Mouse (Mus musculus) mammary gland, adult 2 months (tissue): ENCODE data around the gene Esm1. TPM values are rescaled to one million over a fixed set of nuclear protein-coding genes. Genes with fewer than 3 reads are reported as not detected.

Experiments
- polyA plus RNA-seq: library from polyadenylated mRNA; depleted of rRNA; stranded (reverse); fragments of >200 nt; gene quantifications from 2 replicates; pipeline ENCODE4 v1.2.3, GENCODE M21; 2012; ENCODE audit warnings: low replicate concordance; rRNA removed

Esm1 gene
- polyA plus RNA-seq, result 0.69 and 1.5 TPM in 2 replicates

GRCm38 (mm10) chr13:113209624-113210023 is at the start of gene Esm1:
Esm1 (plus strand) TSS chr13:113209659.

GRCm38 (mm10) chr13:113225811-113226210 is 16.4 kb downstream of the Esm1 start, which contains the start of gene Gzmk:
Gzmk (minus strand) TSS chr13:113225908.

Other genes starting within 250 kb of the Esm1 start
- 1.0 and 2.2 TPM in 2 replicates for gene Ccno, start 221.9 kb upstream of the Esm1 start, polyA plus RNA-seq
- gene Mcidas, start 215.8 kb upstream of the Esm1 start, polyA plus RNA-seq, result not detected in 2 replicates
- not detected in 2 replicates for gene Cdc20b, start 174.5 kb upstream of the Esm1 start, polyA plus RNA-seq
- 6.2 and 16.7 TPM in 2 replicates for gene Gpx8, start 163.2 kb upstream of the Esm1 start, polyA plus RNA-seq
- 1.3 and 3.1 TPM in 2 replicates for gene Gzma, start 108.7 kb upstream of the Esm1 start, polyA plus RNA-seq
- gene Gzmk, start 16.2 kb downstream of the Esm1 start, polyA plus RNA-seq, result not detected in 2 replicates
- 3.2 and 5.2 TPM in 2 replicates for gene BC067074, start 83.5 kb downstream of the Esm1 start, polyA plus RNA-seq